Mouse (Mus musculus): ENCODE results near the gene Dbnl. TPM values are rescaled to one million over a fixed set of nuclear protein-coding genes. Genes with fewer than 3 reads are reported as not detected.

The Dbnl gene
- 61.8 and 68.9 TPM in 2 replicates for polyA plus RNA-seq (2021; fragmentation: Nextera tagmentation)
- long read RNA-seq, experiment 1, transcript Dbnl-202 (13 exons, 2,295 nt), result minor isoform, 167 of 701 reads
- long read RNA-seq, experiment 1, transcript Dbnl-201 (13 exons, 1,638 nt), result minor isoform, 51 of 701 reads
- long read RNA-seq, experiment 1, transcript Dbnl-203 (13 exons, 2,001 nt), result major isoform, 400 of 701 reads
- long read RNA-seq, experiment 1, partial matches to known transcripts, result 21 of 701 reads
- long read RNA-seq, experiment 1, other reads (novel, unspliced or antisense), result 62 of 701 reads
- long read RNA-seq, experiment 2, transcript Dbnl-202 (13 exons, 2,295 nt), result minor isoform, 14 of 89 reads
- long read RNA-seq, experiment 2, transcript Dbnl-203 (13 exons, 2,001 nt), result major isoform, 55 of 89 reads
- long read RNA-seq, experiment 2, partial matches to known transcripts, result 12 of 89 reads
- long read RNA-seq, experiment 2, other reads (novel, unspliced or antisense), result 4 of 89 reads

GRCm38 (mm10) chr11:5788056-5789014 is at the start of gene Dbnl:
Gene Dbnl, plus strand, starts transcription at chr11:5788488.

DNA sequence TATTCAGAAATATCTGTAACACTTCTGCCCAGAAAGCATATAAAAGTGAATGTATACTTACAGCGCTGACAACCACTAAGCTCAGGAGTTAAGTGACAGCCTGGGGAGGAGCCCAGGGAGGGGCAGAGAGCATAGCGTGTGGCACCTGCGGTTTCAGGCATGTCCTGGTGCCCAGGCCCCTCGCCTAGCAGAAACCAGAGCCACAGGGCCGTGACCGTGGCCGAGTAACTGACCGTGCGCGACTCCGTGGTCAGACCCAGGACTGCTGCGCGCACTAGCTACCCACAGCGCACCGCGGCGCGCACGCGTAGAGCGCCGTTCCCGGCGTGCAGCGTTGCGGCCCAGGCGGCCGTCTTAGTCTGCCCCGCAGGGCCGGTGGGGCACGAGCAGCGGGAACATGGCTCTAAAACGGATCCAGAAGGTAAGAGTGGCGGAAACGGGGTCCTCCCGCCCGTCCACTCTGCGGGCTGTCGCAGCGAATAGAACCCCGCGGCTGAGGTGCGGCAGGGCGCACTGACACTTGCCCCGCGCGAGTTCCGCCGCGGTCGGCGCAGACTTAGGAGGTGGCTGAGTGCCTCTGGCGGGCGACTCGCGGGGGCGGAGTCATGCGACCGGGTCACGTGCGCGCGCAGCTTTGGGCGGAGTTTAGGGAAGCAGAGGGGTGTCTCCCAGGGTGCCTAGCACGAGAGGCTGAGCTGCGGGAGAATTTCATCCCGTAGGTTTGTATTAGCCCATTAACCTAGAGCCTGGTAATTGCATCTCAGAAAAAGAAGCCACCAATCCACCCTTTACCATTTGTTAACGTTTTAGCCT is 26.3 kb upstream of the Dbnl start, which contains the start of gene Urgcp:
Urgcp (minus strand) TSS at position 557 of the 813 bp plus-strand sequence.

DNA sequence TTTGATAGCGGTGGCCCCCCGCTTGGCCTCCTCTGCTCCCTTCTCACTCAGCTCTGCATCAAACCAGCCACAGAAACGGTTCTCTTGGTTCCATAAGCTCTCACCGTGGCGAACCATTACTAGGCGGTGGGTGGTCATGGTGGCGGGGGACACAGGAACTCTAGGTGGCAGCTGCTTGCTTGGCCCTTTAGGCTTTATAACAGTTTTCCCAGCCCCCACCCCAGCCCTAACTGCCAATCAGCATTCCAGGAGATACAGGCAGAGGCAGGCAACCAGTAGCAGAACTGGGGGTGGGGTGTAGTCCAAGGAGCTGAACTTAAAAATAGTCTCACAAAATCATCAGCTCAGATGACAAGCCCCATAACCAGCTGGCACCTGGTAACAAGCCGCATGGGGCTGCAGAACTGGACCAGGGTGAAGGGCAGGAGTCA is 15.3 kb downstream of the Dbnl start, which contains the start of gene Pgam2:
Pgam2 (minus strand) TSS at position 183 of the 431 bp plus-strand sequence.

DNA sequence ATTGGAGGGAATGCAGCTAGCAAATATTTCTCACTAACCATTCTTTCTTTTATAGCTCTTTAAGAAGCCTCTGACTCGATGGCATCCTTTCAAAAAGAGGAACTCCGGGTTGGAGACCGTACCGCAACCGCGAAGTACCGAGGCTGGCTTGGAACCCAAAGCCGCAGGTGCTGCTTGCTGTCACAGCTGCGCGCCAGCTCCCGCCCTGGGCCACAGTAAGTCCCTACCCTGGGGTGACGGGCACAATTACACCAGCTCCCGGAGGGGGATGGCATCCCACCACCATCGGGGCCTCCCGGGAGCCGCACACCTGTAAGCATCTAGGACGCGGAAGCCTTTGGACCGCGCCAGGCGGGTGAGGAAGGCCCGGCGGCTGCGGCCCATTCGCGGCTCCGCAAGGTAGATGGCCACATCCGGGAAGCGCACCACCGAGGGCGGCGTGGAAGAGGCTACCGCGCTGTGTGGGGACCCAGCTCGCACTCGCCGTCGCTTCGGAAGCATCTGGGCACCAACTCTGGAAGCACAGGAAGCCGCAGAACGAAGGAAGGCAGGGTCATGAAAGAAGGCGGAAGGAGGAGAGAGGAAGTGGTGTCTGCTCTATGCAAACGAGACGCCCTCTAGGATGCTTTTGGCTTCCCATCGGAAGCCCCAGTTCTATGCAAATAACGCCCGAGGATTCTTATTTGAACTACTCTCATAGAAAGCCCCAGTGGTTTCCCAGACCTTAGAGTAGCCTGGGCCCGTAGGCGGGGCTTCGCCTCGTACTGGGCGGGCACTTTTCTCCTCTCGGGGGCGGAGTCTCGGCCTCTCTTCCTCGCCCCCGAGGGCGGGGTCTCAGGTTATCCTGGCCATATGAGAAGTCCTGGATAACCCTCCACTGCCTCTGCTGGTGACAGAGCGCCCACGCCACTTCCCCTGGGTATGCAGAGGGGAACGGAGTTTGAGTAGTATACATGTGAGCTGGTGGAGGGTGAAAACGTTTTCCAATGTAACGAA is 49.3 kb downstream of the Dbnl start, which contains the start of gene Polm:
Polm (minus strand) TSS at position 766 of the 996 bp plus-strand sequence.

Other genes starting within 250 kb of the Dbnl start
- 3.2 and 6.1 TPM in 2 replicates for gene Ccdc117, start 246.3 kb upstream of the Dbnl start, polyA plus RNA-seq (2021; fragmentation: Nextera tagmentation)
- gene Ankrd36, start 218.8 kb upstream of the Dbnl start, polyA plus RNA-seq (2021; fragmentation: Nextera tagmentation), result not detected in 2 replicates
- gene Mrps24, start 72.8 kb upstream of the Dbnl start, polyA plus RNA-seq (2021; fragmentation: Nextera tagmentation), result 278 and 281 TPM in 2 replicates
- gene Urgcp, start 26.1 kb upstream of the Dbnl start, polyA plus RNA-seq (2021; fragmentation: Nextera tagmentation), result 26.7 and 30.7 TPM in 2 replicates
- gene Pgam2, start 15.2 kb downstream of the Dbnl start, polyA plus RNA-seq (2021; fragmentation: Nextera tagmentation), result 18.1 and 21.2 TPM in 2 replicates
- 2.4 and 2.5 TPM in 2 replicates for gene Polm, start 49.5 kb downstream of the Dbnl start, polyA plus RNA-seq (2021; fragmentation: Nextera tagmentation)
- gene Aebp1, start 73.5 kb downstream of the Dbnl start, polyA plus RNA-seq (2021; fragmentation: Nextera tagmentation), result 7.2 and 9.0 TPM in 2 replicates
- gene Pold2, start 89.8 kb downstream of the Dbnl start, polyA plus RNA-seq (2021; fragmentation: Nextera tagmentation), result 25.8 and 25.9 TPM in 2 replicates
- not detected in 2 replicates for gene Myl7, start 110.3 kb downstream of the Dbnl start, polyA plus RNA-seq (2021; fragmentation: Nextera tagmentation)
- gene Gck, start 161.6 kb downstream of the Dbnl start, polyA plus RNA-seq (2021; fragmentation: Nextera tagmentation), result 1.1 and 2.8 TPM in 2 replicates
- 26.9 and 28.7 TPM in 2 replicates for gene Ykt6, start 167.2 kb downstream of the Dbnl start, polyA plus RNA-seq (2021; fragmentation: Nextera tagmentation)